Mouse (Mus musculus) liver, adult 2 months (tissue): ENCODE measurements around the gene Plekhm1. TPM values are rescaled to one million over a fixed set of nuclear protein-coding genes. Genes with fewer than 3 reads are reported as not detected.

Experiments used
- DNase-seq: peaks from one replicate; pipeline ENCODE4 v3.0.0-alpha.2; 2011; ENCODE audit warnings: low read depth, low spot score; ENCODE audit errors: extremely low read depth
- H3K27ac ChIP-seq: fragments of 200-500 bp; replicated peaks from 2 replicates; pipeline ENCODE4 v1.5.1; 2012; ENCODE audit warnings: low read depth, mild to moderate bottlenecking, control low read depth, inconsistent platforms, low read length; ENCODE audit not compliant: insufficient read depth
- H3K27me3 ChIP-seq: fragments of 200-500 bp; 2 replicates; pipeline ENCODE4 v1.6.1; 2012; ENCODE audit warnings: mild to moderate bottlenecking, moderate library complexity, low read length, inconsistent platforms; ENCODE audit not compliant: control insufficient read depth, insufficient read depth
- H3K36me3 ChIP-seq: fragments of 200-500 bp; 2 replicates; pipeline ENCODE4 v1.6.1; 2012; ENCODE audit warnings: low read length, inconsistent platforms; ENCODE audit not compliant: control insufficient read depth, insufficient read depth
- H3K4me1 ChIP-seq: fragments of 200-500 bp; 2 replicates; pipeline ENCODE4 v1.6.1; 2011; ENCODE audit warnings: low read length; ENCODE audit not compliant: control insufficient read depth, insufficient read depth
- H3K4me3 ChIP-seq: fragments of 200-500 bp; 2 replicates; pipeline ENCODE4 v1.5.1; 2011; ENCODE audit warnings: low read depth, mild to moderate bottlenecking, control low read depth, low read length, moderate library complexity; ENCODE audit not compliant: insufficient read depth
- H3K79me2 ChIP-seq: fragments of 200-500 bp; 2 replicates; pipeline ENCODE4 v1.6.1; 2012; ENCODE audit warnings: inconsistent platforms, mild to moderate bottlenecking, low read length, moderate library complexity; ENCODE audit not compliant: control insufficient read depth, insufficient read depth
- H3K9ac ChIP-seq: fragments of 200-500 bp; 2 replicates; pipeline ENCODE4 v1.6.1; 2012; ENCODE audit warnings: low read depth, mild to moderate bottlenecking, control low read depth, inconsistent platforms, low read length
- CTCF ChIP-seq: fragments of 200-500 bp; IDR thresholded peaks from 2 replicates; pipeline ENCODE4 v1.5.1; 2011; ENCODE audit warnings: low read depth, low read length, control low read depth
- POLR2A ChIP-seq: fragments of 200-500 bp; IDR thresholded peaks from 2 replicates; pipeline ENCODE4 v1.6.1; 2011; ENCODE audit warnings: low read length, control low read depth; ENCODE audit not compliant: insufficient read depth; ENCODE audit errors: extremely low read depth
- WGBS: fragments of 180-500 bp; shearing (Covaris S2); methylation state at CpG from one replicate; pipeline ENCODE4 v1.1.7; 2018; 5-methylcytosine and 5-hydroxymethylcytosine counted together
- polyA plus RNA-seq: library from polyadenylated mRNA; depleted of rRNA; stranded (reverse); fragments of >200 nt; gene quantifications from 2 replicates; pipeline ENCODE4 v1.2.3, GENCODE M21; 2012
- total RNA-seq: library from RNA; depleted of rRNA; stranded (reverse); fragments of >200 nt; gene quantifications from 2 replicates; pipeline ENCODE4 v1.2.3, GENCODE M21; 2014

Plekhm1 gene
- total and polyA plus RNA-seq, 2 experiments, result 3.5 to 9.8 TPM

DNA sequence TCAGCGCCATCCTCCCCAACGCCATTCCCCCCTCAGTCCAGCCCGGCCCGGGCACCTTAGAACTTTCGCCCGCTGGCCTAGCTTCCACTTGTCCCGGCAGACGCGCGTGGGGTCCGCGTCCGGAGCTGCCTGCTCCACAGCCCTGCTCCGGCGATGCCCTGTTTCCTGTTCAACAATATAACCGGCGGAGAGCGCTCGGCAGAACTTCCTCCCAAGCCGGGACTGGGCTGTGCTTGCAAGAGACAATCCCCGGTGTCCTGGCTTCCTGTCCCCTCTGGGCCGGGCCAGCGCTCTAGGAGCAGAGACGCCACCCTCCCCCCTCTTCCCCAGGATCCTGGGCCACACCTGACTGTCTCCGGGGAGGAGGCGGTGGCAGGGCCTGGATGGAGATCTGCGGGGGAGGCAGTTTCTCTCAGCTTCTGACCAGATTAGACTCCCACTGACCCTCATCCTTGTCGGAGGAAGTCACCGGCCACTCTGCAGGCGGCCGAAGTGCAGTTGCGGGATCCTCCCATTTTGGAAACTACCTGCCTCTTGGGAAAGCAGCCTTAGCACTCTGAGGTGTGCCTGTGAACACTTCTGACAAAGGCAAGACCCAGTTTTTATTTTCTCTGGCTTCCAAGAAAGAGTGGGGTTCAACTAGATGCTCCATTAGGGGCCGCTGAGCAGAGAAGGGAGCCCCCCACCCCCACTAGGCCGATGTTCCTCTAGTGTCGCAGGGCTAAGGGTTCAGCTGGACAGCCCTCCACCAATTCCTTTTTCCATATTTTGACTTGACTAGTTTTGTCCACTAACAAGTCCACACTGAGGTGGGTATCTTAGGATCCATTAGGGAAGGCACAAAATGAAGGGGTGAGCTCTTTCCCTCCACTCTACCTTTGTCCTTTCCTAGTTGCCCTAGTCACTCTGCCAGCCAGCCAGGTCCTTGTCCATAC lies 49.0 kb downstream of the Plekhm1 start, which contains the start of gene Arhgap27:
Arhgap27 (minus strand) TSS at position 479 of the 935 bp plus-strand sequence.
- peak within 1 kb of the TSS; percentile 38 for H3K27ac ChIP-seq
- DNase-seq, result no peak

GRCm38 (mm10) chr11:103362521-103363181 lies 49.8 kb downstream of the Plekhm1 start:
- Histone ChIP-seq H3K4me1 (peaks cover 10% of the 10 kb centered on the region), H3K9ac (peak overlapping the region; percentile 65), H3K36me3 (no peaks in the 10 kb centered on the region), H3K79me2 (no peaks in the 10 kb centered on the region), H3K27ac (peak overlapping the region; percentile 38), H3K27me3 (peaks cover 5% of the 10 kb centered on the region), H3K4me3 (peak overlapping the region; percentile 55)
- no peak for DNase-seq
- TF ChIP-seq POLR2A (no peak), CTCF (no peak)
- WGBS, result 4% methylated on average over 33 of the region's 33 CpGs

More for the DNA sequence above, 49.0 kb downstream of the Plekhm1 start, which contains the start of gene Arhgap27:
- Histone ChIP-seq H3K27me3 (peaks cover 5% of the 10 kb centered on the region), H3K36me3 (no peaks in the 10 kb centered on the region; the same call in 1 of the 2 replicates), H3K9ac (peak within 1 kb of the TSS; percentile 65), H3K4me1 (peaks cover 10% of the 10 kb centered on the region), H3K79me2 (no peaks in the 10 kb centered on the region), H3K4me3 (peak within 1 kb of the TSS; percentile 55)
- no peak for TF ChIP-seq POLR2A
- no peak for TF ChIP-seq CTCF
- 4% methylated on average over 34 of the region's 35 CpGs for WGBS

GRCm38 (mm10) chr11:103362054-103362432 lies 50.4 kb downstream of the Plekhm1 start:
- no peaks in the 10 kb centered on the region for H3K79me2 ChIP-seq
- DNase-seq, result no peak
- peaks cover 10% of the 10 kb centered on the region for H3K4me1 ChIP-seq
- H3K27ac ChIP-seq, result 0 out of 2 replicates have a peak overlapping the region, but pooled peaks have one; percentile 38
- no peaks in the 10 kb centered on the region for H3K36me3 ChIP-seq
- peak overlapping the region; percentile 65 for H3K9ac ChIP-seq
- H3K27me3 ChIP-seq, result peaks cover 5% of the 10 kb centered on the region
- 17% methylated on average over 13 of the region's 13 CpGs for WGBS
- peak overlapping the region; percentile 55; the same call in 1 of the 2 replicates for H3K4me3 ChIP-seq
- no peak for TF ChIP-seq CTCF
- no peak for TF ChIP-seq POLR2A

GRCm38 (mm10) chr11:103361396-103362053 lies 51.0 kb downstream of the Plekhm1 start:
- Histone ChIP-seq H3K79me2 (no peaks in the 10 kb centered on the region), H3K36me3 (no peaks in the 10 kb centered on the region), H3K4me3 (no peak overlapping the region), H3K27ac (no peak overlapping the region), H3K4me1 (peaks cover 10% of the 10 kb centered on the region), H3K27me3 (peaks cover 5% of the 10 kb centered on the region), H3K9ac (no peak overlapping the region)
- no peak for DNase-seq
- 19% methylated on average over 25 of the region's 25 CpGs for WGBS
- TF ChIP-seq POLR2A, result no peak
- no peak for TF ChIP-seq CTCF

DNA sequence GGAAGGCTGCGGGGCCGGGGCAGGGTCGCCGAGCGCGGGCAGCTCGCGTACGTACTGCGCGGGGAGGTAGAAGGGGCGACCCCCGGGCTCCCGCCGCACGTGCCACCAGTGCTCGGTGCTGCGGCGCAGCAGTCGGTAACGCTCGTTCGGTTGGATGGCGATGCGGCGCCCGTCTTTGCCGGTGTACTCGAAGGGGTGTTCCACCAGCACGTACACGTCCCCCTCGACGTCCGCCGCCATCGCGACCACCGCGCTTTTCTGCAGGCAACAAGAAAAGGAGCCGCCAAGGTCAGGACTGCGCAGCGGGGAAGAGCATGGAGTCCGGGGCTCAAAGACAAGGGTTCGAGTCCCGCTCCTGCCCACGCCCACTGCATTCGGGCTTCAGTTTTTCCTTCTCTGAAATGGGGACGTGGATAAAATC lies 51.8 kb downstream of the Plekhm1 start:
- DNase-seq, result no peak
- Histone ChIP-seq H3K4me1 (peaks cover 10% of the 10 kb centered on the region), H3K79me2 (no peaks in the 10 kb centered on the region), H3K4me3 (peak overlapping the region; percentile 72), H3K36me3 (no peaks in the 10 kb centered on the region), H3K27ac (no peak overlapping the region), H3K9ac (peak overlapping the region; percentile 86), H3K27me3 (peaks cover 5% of the 10 kb centered on the region)
- TF ChIP-seq POLR2A, result no peak
- no peak for TF ChIP-seq CTCF
- 6% methylated on average over 48 of the region's 48 CpGs for WGBS
